Mouse (Mus musculus) embryonic facial prominence, embryonic 12.5 days (tissue): ENCODE measurements around the gene Fzd7. TPM values are rescaled to one million over a fixed set of nuclear protein-coding genes. Genes with fewer than 3 reads are reported as not detected.

ENCODE experiments used
- ATAC-seq: fragments of 200-750 bp; cut with Nextera tagmentation; 2 replicates; pipeline ENCODE4 v1.8.0; 2017; ENCODE audit not compliant: insufficient number of reproducible peaks, insufficient read depth, low FRiP score, low TSS enrichment
- H3K27ac ChIP-seq: fragments of 300-500 bp; sonication (generic); 2 replicates; pipeline ENCODE4 v1.5.1; 2016; ENCODE audit warnings: mild to moderate bottlenecking
- H3K27me3 ChIP-seq: fragments of 300-500 bp; sonication (generic); 2 replicates; pipeline ENCODE4 v1.6.1; 2016; ENCODE audit warnings: mild to moderate bottlenecking, moderate library complexity
- H3K36me3 ChIP-seq: fragments of 300-500 bp; sonication (generic); 2 replicates; pipeline ENCODE4 v1.6.1; 2016; ENCODE audit warnings: mild to moderate bottlenecking
- H3K4me1 ChIP-seq: fragments of 300-500 bp; sonication (generic); 2 replicates; pipeline ENCODE4 v1.6.1; 2016
- H3K4me2 ChIP-seq: fragments of 300-500 bp; sonication (generic); replicated peaks from 2 replicates; pipeline ENCODE4 v1.6.1; 2016; ENCODE audit warnings: mild to moderate bottlenecking, moderate library complexity
- H3K4me3 ChIP-seq: fragments of 300-500 bp; sonication (generic); 2 replicates; pipeline ENCODE4 v1.5.1; 2016; ENCODE audit warnings: mild to moderate bottlenecking
- H3K9ac ChIP-seq: fragments of 300-500 bp; sonication (generic); 2 replicates; pipeline ENCODE4 v1.6.1; 2016; ENCODE audit warnings: mild to moderate bottlenecking, moderate library complexity
- H3K9me3 ChIP-seq: fragments of 300-500 bp; sonication (generic); 2 replicates; pipeline ENCODE4 v1.6.1; 2016; ENCODE audit warnings: mild to moderate bottlenecking, moderate library complexity
- WGBS: fragments of 180-500 bp; shearing (Covaris S2); methylation state at CpG from one replicate; pipeline ENCODE4 v1.1.7; 2016; 5-methylcytosine and 5-hydroxymethylcytosine counted together
- polyA plus RNA-seq: library from polyadenylated mRNA; unstranded; fragments of >200 nt; fragmentation: Nextera tagmentation; extraction: Ambion mirVana; gene quantifications from 2 replicates; pipeline ENCODE4 v1.2.1, GENCODE M21; 2016

The Fzd7 gene
- polyA plus RNA-seq, 1 experiment from 2014 or later: 28.5 TPM

GRCm38 (mm10) chr1:59534976-59535810 is 53.0 kb downstream of the Fzd7 start:
- Histone ChIP-seq H3K4me3 (no peak overlapping the region), H3K36me3 (no peaks in the 10 kb centered on the region), H3K9me3 (no peaks in the 10 kb centered on the region), H3K27me3 (0 out of 2 replicates have a peak, but pooled peaks cover under 1% of the 10 kb centered on the region), H3K4me1 (peaks cover 9% of the 10 kb centered on the region), H3K4me2 (no peak overlapping the region), H3K9ac (no peak overlapping the region), H3K27ac (peak overlapping the region; percentile 3; the same call in 1 of the 2 replicates)
- ATAC-seq: 0 out of 2 replicates have a peak, but pooled peaks have one; percentile 28
- 23% methylated on average over 5 of the region's 5 CpGs for WGBS

Other genes starting within 250 kb of the Fzd7 start
- gene Als2, start 245.2 kb upstream of the Fzd7 start, polyA plus RNA-seq: 14.9 and 15.4 TPM in 2 replicates
- 0.47 and 0.67 TPM in 2 replicates for gene Cdk15, start 225.5 kb upstream of the Fzd7 start, polyA plus RNA-seq
- 0.67 and 0.82 TPM in 2 replicates for gene Gm973, start 33.8 kb downstream of the Fzd7 start, polyA plus RNA-seq
- 451 and 494 TPM in 2 replicates for gene Sumo1, start 188.4 kb downstream of the Fzd7 start, polyA plus RNA-seq
- 243 and 271 TPM in 2 replicates for gene Nop58, start 202.5 kb downstream of the Fzd7 start, polyA plus RNA-seq